Mouse (Mus musculus): ENCODE measurements around the gene Ppm1l. TPM values are rescaled to one million over a fixed set of nuclear protein-coding genes. Genes with fewer than 3 reads are reported as not detected.

Ppm1l gene
- polyA plus RNA-seq, 1 experiment from 2014 or later, result 6.0 TPM

DNA sequence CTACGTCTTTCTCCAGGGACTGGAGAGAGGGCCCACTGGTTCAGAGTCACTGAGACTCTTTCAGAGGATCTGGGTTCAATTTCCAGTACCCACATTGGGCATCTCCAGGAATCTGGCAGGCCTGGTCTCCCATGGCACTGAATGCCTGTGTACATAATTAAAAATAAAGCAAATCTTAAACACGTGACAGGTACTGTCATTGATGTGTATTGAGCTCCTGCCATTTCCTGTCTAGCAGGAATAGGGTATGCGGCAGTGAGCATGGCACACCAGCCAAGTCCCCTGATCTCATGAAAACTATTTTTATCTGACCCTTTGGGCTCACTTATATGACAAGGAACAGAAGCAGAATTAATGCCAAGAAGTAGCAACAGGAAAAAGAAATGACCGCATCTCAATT lies 110.6 kb downstream of the Ppm1l start:
- Histone ChIP-seq H3K27me3 (ENCODE audit: control insufficient read depth, insufficient read depth, low read length) (no peaks in the 10 kb centered on the region), H3K27ac (replicated peaks) (no peak overlapping the region), H3K9me3 (ENCODE audit: control insufficient read depth, low read length) (no peaks in the 10 kb centered on the region), H3K4me3 (ENCODE audit: low read depth, low read length) (no peak overlapping the region), H3K36me3 (ENCODE audit: control insufficient read depth, insufficient read depth, low read length) (no peaks in the 10 kb centered on the region), H3K4me2 (replicated peaks; ENCODE audit: low read depth) (no peak overlapping the region), H3K4me1 (replicated peaks; ENCODE audit: control insufficient read depth, insufficient read depth) (no peaks in the 10 kb centered on the region; the same call in 1 of the 2 replicates), H3K9ac (ENCODE audit: low read length) (no peak overlapping the region)
- ATAC-seq (ENCODE audit: low FRiP score, low TSS enrichment) (no peak), DNase-seq (ENCODE audit: low spot score) (no peak)
- WGBS, result 80% methylated on average over 4 of the region's 4 CpGs
- TF ChIP-seq CTCF (IDR thresholded peaks at IDR 0.05; ENCODE audit: low read depth), result no peak
- TF ChIP-seq EP300 (optimal IDR thresholded peaks at IDR 0.05), result no peak

DNA sequence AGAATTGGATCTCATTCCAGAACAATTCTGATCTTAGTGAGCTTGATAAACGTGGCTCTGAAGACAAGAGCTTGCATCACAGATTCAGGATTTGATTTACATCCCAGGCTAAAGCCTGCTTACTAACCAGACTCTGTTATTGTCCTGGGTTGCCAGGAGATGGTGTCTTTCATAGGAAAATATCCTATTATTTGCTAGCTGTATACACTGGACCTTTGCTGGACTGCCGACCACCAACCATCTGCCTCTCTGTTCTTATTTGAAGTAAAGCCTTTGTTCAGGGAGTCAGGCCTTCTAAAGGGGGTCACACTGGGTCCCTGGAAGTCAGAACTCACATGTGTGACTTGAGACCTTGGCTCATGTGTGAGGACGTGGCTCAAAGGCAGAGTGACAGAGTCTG lies 111.6 kb downstream of the Ppm1l start:
- Histone ChIP-seq H3K36me3 (ENCODE audit: control insufficient read depth, insufficient read depth, low read length) (no peaks in the 10 kb centered on the region), H3K4me2 (replicated peaks; ENCODE audit: low read depth) (no peak overlapping the region), H3K9ac (ENCODE audit: low read length) (no peak overlapping the region), H3K4me1 (replicated peaks; ENCODE audit: control insufficient read depth, insufficient read depth) (no peaks in the 10 kb centered on the region; the same call in 1 of the 2 replicates), H3K4me3 (ENCODE audit: low read depth, low read length) (no peak overlapping the region), H3K27ac (replicated peaks) (no peak overlapping the region), H3K9me3 (ENCODE audit: control insufficient read depth, low read length) (no peaks in the 10 kb centered on the region), H3K27me3 (ENCODE audit: control insufficient read depth, insufficient read depth, low read length) (no peaks in the 10 kb centered on the region)
- 70% methylated on average over 3 of the region's 3 CpGs for WGBS
- TF ChIP-seq EP300 (optimal IDR thresholded peaks at IDR 0.05) (no peak), CTCF (IDR thresholded peaks at IDR 0.05; ENCODE audit: low read depth) (no peak)
- ATAC-seq (ENCODE audit: low FRiP score, low TSS enrichment), result no peak
- DNase-seq (ENCODE audit: low spot score), result no peak

DNA sequence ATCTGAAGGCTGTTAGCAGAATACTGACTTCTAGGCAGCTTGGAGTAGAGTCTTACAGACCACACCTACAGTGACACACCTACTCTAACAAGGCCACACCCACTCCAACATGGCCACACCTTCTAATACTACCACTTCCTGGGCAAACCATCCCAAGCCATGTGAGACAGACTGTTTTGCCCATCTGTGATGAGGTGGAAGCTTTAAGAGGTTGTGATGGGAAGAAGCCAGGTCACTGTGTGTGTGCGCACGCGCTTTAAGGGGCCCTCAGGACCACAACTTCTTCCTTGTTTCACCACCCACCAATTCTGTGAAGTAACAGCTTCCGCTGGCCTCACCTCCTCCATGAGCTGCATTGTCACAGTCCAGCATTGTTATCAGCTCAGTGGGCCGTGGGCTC lies 112.7 kb downstream of the Ppm1l start:
- 91% methylated on average over 5 of the region's 5 CpGs for WGBS
- no peak overlapping the region for H3K9ac ChIP-seq (ENCODE audit: low read length)
- DNase-seq (ENCODE audit: low spot score) (no peak), ATAC-seq (ENCODE audit: low FRiP score, low TSS enrichment) (no peak)
- no peaks in the 10 kb centered on the region for H3K9me3 ChIP-seq (ENCODE audit: control insufficient read depth, low read length)
- H3K27ac ChIP-seq (replicated peaks), result no peak overlapping the region
- no peak for TF ChIP-seq EP300 (optimal IDR thresholded peaks at IDR 0.05)
- TF ChIP-seq CTCF (IDR thresholded peaks at IDR 0.05; ENCODE audit: low read depth), result no peak
- H3K4me3 ChIP-seq (ENCODE audit: low read depth, low read length), result no peak overlapping the region
- H3K4me2 ChIP-seq (replicated peaks; ENCODE audit: low read depth), result no peak overlapping the region
- no peaks in the 10 kb centered on the region for H3K36me3 ChIP-seq (ENCODE audit: control insufficient read depth, insufficient read depth, low read length)
- H3K27me3 ChIP-seq (ENCODE audit: control insufficient read depth, insufficient read depth, low read length), result no peaks in the 10 kb centered on the region
- H3K4me1 ChIP-seq (replicated peaks; ENCODE audit: control insufficient read depth, insufficient read depth), result no peaks in the 10 kb centered on the region

DNA sequence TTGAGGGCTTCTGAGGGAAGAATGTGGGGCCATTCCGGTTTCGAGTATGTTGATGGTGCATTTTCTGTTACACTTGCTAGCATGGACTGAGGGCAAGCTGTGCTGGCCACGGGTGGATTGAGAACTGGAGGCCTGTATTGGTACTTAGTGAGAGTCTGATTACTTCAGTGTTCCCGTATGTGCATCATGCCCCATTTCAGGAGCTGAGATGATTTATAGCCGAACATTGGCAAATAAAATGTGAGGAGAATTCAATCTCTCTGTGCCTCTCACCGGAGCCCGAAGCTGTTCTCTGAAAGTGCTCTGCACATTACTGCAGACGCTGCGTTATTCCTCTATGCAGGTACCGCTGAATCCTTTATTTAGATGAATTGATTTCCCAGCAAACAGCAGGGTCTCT lies 116.9 kb downstream of the Ppm1l start:
- no peak for TF ChIP-seq CTCF (IDR thresholded peaks at IDR 0.05; ENCODE audit: low read depth)
- no peak for TF ChIP-seq EP300 (optimal IDR thresholded peaks at IDR 0.05)
- no peak for DNase-seq (ENCODE audit: low spot score)
- H3K4me3 ChIP-seq (ENCODE audit: low read depth, low read length), result no peak overlapping the region
- WGBS, result 90% methylated on average over 10 of the region's 10 CpGs
- H3K9me3 ChIP-seq (ENCODE audit: control insufficient read depth, low read length), result no peaks in the 10 kb centered on the region
- no peak overlapping the region for H3K27ac ChIP-seq (replicated peaks)
- H3K27me3 ChIP-seq (ENCODE audit: control insufficient read depth, insufficient read depth, low read length), result no peaks in the 10 kb centered on the region
- no peaks in the 10 kb centered on the region for H3K4me1 ChIP-seq (replicated peaks; ENCODE audit: control insufficient read depth, insufficient read depth)
- ATAC-seq (ENCODE audit: low FRiP score, low TSS enrichment), result no peak
- H3K9ac ChIP-seq (ENCODE audit: low read length), result no peak overlapping the region
- no peak overlapping the region for H3K4me2 ChIP-seq (replicated peaks; ENCODE audit: low read depth)
- H3K36me3 ChIP-seq (ENCODE audit: control insufficient read depth, insufficient read depth, low read length), result no peaks in the 10 kb centered on the region

DNA sequence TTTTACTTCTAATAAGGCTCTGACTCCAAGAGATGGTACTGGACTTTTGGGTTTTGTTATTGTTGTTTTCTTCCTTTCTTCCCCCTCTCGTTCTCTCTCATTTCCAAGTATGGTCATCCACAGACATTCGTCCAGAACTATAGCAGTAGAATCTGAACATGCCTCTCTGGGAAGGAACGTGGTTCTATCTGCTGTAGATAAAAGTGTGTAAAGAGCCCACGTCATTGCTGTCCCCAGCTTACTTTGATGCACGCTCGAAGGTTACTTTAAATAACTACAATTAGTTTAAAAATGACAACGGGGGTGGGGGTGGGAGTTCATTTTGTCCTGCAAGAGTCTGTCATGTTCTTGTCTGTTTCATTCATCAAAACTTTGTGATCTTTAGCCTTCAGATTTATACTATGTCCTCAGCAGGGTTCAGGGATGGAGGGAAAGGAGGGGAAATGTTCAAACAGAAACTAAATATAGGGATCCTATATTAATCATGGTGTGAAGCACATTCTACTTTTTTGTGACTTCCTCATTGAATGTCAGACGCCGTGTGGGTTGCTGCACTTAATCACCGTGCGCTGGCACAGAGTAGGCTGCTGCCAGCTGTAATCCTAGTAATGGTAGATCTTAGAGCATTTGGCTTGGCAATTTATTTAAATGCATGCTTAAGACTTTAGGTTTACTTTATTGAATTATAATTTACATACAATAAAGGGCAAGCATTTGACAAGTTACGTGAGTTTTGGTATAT lies 122.3 kb downstream of the Ppm1l start:
- DNase-seq (ENCODE audit: low spot score), result no peak
- Histone ChIP-seq H3K9me3 (ENCODE audit: control insufficient read depth, low read length) (no peaks in the 10 kb centered on the region), H3K27me3 (ENCODE audit: control insufficient read depth, insufficient read depth, low read length) (no peaks in the 10 kb centered on the region), H3K4me1 (replicated peaks; ENCODE audit: control insufficient read depth, insufficient read depth) (no peaks in the 10 kb centered on the region), H3K4me2 (replicated peaks; ENCODE audit: low read depth) (no peak overlapping the region), H3K9ac (ENCODE audit: low read length) (no peak overlapping the region), H3K27ac (replicated peaks) (no peak overlapping the region), H3K4me3 (ENCODE audit: low read depth, low read length) (no peak overlapping the region), H3K36me3 (ENCODE audit: control insufficient read depth, insufficient read depth, low read length) (no peaks in the 10 kb centered on the region)
- no peak for TF ChIP-seq EP300 (optimal IDR thresholded peaks at IDR 0.05)
- no peak for TF ChIP-seq CTCF (IDR thresholded peaks at IDR 0.05; ENCODE audit: low read depth)
- WGBS, result 61% methylated on average over 12 of the region's 12 CpGs
- no peak for ATAC-seq (ENCODE audit: low FRiP score, low TSS enrichment)

DNA sequence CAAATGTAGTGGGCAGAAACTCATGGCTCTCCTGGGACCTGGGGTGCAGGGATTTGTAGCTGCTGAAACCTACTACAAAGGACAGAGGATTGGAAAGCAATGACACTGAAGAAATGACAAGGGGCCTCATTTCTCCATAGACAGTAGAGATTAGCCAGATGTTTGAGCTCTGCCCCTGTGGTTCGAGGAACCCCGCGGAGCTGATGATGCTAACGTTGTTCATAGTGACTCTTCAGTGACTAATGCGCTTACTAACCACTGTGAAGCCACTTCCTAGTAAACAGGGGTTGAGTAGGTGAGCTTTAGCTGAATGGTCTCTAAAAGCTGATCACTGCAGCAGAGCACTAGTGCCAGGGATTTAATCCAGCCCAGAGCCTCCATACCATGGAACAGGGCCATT lies 124.1 kb downstream of the Ppm1l start:
- H3K4me2 ChIP-seq (replicated peaks; ENCODE audit: low read depth), result no peak overlapping the region
- no peaks in the 10 kb centered on the region for H3K36me3 ChIP-seq (ENCODE audit: control insufficient read depth, insufficient read depth, low read length)
- no peaks in the 10 kb centered on the region for H3K4me1 ChIP-seq (replicated peaks; ENCODE audit: control insufficient read depth, insufficient read depth)
- no peak for DNase-seq (ENCODE audit: low spot score)
- no peak for ATAC-seq (ENCODE audit: low FRiP score, low TSS enrichment)
- no peak overlapping the region for H3K4me3 ChIP-seq (ENCODE audit: low read depth, low read length)
- no peaks in the 10 kb centered on the region for H3K27me3 ChIP-seq (ENCODE audit: control insufficient read depth, insufficient read depth, low read length)
- 63% methylated on average over 5 of the region's 5 CpGs for WGBS
- no peak overlapping the region for H3K9ac ChIP-seq (ENCODE audit: low read length)
- H3K27ac ChIP-seq (replicated peaks), result no peak overlapping the region
- TF ChIP-seq EP300 (optimal IDR thresholded peaks at IDR 0.05) (no peak), CTCF (IDR thresholded peaks at IDR 0.05; ENCODE audit: low read depth) (no peak)
- H3K9me3 ChIP-seq (ENCODE audit: control insufficient read depth, low read length), result no peaks in the 10 kb centered on the region

Measured in stomach, postnatal 0 days (tissue).